Mouse (Mus musculus): ENCODE data around the gene Tmc6. TPM values are rescaled to one million over a fixed set of nuclear protein-coding genes. Genes with fewer than 3 reads are reported as not detected.

Gene Tmc6
- 36.2 and 37.5 TPM in 2 replicates for polyA plus RNA-seq (2015; fragmentation: Nextera tagmentation; extraction: Ambion mirVana)

DNA sequence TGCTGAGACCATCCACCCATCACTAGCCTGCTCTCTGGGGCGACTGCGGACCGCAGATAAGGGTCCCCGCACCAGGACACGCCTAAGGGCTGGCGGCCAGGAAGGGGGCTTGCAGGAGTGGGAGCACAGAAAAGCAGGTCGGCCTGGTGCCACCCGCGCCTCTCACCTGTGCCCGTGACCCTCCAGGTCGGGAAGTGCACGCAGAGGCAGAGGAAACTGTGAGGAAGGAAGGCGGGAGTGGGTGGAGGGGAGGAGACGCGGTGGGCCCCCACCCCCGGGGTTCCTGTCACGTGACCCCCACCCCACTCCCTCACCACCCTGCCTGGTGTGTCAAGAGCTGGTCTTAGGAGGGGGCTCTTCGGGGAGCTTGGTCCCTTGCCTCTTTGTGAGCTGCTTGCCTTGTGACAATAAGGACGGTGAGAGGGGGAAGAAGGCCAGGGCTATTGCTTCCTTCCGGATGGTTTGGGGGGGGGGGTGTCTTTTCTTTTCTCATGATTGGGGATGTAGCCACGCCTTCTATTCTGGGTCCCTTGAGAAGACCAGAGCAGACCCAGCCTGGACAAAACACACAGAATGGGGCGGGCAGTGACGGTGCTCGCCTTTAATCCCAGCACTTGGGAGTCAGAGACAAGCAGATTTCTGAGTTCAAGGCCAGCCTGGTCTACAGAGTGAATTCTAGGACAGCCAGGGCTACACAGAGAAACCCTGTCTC lies at the start of gene Tmc6, which contains the start of gene Tmc8:
Tmc6 (minus strand) TSS at position 206 of the 712 bp plus-strand sequence.
Tmc8 (plus strand) TSS at position 84 of the 712 bp plus-strand sequence.
- peak within 1 kb of the TSS; percentile 97 for H3K27ac ChIP-seq
- 40% methylated on average over 24 of the region's 24 CpGs for WGBS
- peaks cover 69% of the 10 kb centered on the region for H3K4me1 ChIP-seq
- peak; percentile 22; the same call in 1 of the 2 replicates for ATAC-seq (replicated peaks; ENCODE audit: low FRiP score)
- peaks cover 11% of the 10 kb centered on the region; the same call in 1 of the 2 replicates for H3K36me3 ChIP-seq
- peak within 1 kb of the TSS; percentile 99 for H3K4me2 ChIP-seq
- no peaks in the 10 kb centered on the region for H3K9me3 ChIP-seq (replicated peaks)
- H3K27me3 ChIP-seq = peaks cover 6% of the 10 kb centered on the region; the same call in 1 of the 2 replicates
- peak within 1 kb of the TSS; percentile 27; the same call in 1 of the 2 replicates for H3K9ac ChIP-seq
- peak within 1 kb of the TSS; percentile 61 for H3K4me3 ChIP-seq (replicated peaks)

DNA sequence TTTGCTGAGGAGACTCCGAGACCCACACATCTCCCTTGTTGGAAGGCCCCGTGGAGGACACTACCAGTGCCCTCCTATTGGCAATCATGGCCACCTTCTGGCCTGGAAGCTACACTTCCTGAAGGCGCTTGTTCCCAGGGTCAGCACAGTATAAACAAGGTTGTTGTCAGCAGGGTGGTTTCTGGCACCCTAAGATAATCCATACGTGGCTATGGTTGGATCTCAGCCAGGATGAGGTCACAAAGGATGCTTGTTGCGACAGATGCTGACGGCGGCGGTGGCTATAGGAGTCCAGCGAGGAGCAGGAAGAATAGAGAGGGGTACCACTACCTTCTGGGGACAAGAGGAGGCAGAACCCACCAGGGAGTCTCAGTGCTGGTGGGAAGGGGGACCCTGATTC lies 48.4 kb upstream of the Tmc6 start:
- Histone ChIP-seq H3K27ac (peak overlapping the region; percentile 79), H3K9me3 (replicated peaks) (no peaks in the 10 kb centered on the region), H3K4me3 (replicated peaks) (no peak overlapping the region), H3K36me3 (no peaks in the 10 kb centered on the region), H3K27me3 (no peaks in the 10 kb centered on the region), H3K9ac (no peak overlapping the region), H3K4me1 (peaks cover 65% of the 10 kb centered on the region), H3K4me2 (no peak overlapping the region)
- 68% methylated on average over 9 of the region's 9 CpGs for WGBS
- ATAC-seq (replicated peaks; ENCODE audit: low FRiP score) = no peak

DNA sequence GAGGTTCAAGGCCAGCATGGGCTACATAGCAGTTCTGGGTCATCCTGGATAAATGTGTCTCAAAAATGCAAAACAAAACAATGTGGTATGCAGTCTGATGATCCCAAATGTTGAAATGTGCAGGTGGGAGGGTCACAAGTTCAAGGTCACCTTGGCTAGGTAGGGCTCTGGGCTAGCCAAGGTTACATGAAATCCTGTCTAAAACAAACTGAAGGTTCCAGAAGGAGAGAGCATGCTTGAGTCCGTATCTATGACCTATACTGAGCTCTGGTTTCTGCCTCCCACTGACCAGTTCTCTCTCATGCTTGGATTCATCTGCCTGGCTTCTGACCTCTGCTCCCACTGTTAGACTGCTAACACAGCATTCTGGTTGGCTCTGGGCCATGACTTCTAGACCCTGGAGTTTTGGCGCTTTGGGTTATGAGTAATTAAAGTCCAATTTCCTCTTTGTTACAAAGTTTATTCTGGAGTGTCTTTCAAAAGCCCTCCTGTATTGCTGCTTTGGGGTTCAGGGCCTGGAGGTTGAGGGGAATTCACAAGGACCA lies 47.7 kb upstream of the Tmc6 start:
- 26% methylated on average over 2 of the region's 2 CpGs for WGBS
- no peak overlapping the region for H3K9ac ChIP-seq
- H3K36me3 ChIP-seq = no peaks in the 10 kb centered on the region
- H3K27me3 ChIP-seq = no peaks in the 10 kb centered on the region
- no peak overlapping the region for H3K4me3 ChIP-seq (replicated peaks)
- no peaks in the 10 kb centered on the region for H3K9me3 ChIP-seq (replicated peaks)
- peak overlapping the region; percentile 79 for H3K27ac ChIP-seq
- H3K4me1 ChIP-seq = peaks cover 72% of the 10 kb centered on the region
- ATAC-seq (replicated peaks; ENCODE audit: low FRiP score) = no peak
- H3K4me2 ChIP-seq = no peak overlapping the region

DNA sequence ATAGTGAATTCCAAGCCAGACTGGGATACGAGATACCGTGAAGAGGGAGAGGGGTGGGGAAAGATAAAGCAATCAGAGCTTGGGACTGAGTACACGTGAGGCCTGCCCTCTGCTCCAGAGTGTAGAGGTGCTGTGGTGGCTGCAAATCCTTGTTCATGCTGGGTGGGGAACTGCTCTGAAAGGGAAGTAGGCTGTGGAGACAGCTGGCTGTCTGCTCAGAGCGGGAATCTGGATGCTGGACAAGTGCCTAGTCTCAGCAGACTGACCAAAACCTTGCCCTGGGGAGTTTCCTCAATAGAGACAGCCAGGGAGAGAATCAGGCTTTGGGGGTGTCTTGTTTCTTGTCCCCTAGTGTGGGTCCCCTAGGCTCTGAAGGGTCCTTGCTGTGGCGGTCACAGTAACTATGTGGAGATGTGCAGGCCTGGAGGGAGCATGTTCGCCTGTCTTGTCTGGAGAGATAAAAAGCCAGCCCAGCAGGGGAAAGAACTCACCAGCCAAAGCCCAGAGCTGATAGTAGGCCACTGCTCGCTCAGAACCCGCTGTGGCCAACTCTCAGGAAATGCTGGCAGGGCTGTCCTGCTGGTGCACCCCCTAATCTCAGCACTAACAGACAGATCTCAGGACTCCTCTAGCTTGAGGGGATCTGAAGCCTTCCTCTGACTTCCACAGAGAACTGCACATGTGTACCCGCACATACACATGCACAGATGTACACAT lies 47.0 kb upstream of the Tmc6 start:
- Histone ChIP-seq H3K36me3 (no peaks in the 10 kb centered on the region), H3K4me3 (replicated peaks) (no peak overlapping the region), H3K27ac (peak overlapping the region; percentile 79), H3K27me3 (no peaks in the 10 kb centered on the region), H3K4me1 (peaks cover 77% of the 10 kb centered on the region), H3K9ac (no peak overlapping the region), H3K9me3 (replicated peaks) (no peaks in the 10 kb centered on the region), H3K4me2 (no peak overlapping the region)
- WGBS = 54% methylated on average over 9 of the region's 9 CpGs
- ATAC-seq (replicated peaks; ENCODE audit: low FRiP score) = no peak

DNA sequence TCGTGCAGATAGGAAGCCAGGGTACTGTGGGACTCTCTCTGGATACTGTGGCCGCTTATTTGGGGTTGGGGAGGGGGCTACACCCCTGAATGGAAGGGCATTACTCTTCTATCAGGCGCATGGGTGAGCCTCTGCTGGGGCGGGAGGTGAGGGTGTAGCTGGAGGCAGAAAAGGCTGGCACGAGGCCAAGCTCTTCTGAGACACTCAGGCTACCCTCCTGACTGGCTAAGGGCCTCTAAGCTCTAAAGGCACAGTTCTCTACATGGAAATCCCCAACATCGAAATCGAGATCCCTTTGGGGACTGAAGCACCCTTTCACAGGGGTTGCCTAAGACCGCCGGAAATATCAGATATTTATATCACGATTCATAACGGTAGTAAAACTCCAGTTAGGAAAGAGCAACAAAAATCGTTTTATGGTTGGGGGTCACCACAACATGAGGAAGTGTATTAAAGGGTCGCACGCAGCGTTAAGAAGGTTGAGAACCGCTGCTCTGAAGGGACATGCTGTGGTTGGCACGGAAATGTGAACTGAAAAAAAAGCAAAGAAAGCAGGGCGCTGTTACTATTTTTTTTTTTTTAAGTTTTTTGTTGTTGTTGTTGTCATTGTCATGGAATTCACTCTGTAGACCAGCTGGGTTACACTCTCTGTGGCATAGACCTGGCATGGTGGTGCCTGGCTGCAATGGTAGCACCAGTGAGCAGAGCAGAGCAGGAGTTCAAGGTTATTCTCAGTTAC lies 46.3 kb upstream of the Tmc6 start:
- Histone ChIP-seq H3K27ac (peak overlapping the region; percentile 79), H3K4me3 (replicated peaks) (no peak overlapping the region), H3K4me2 (no peak overlapping the region), H3K9ac (no peak overlapping the region), H3K4me1 (peaks cover 85% of the 10 kb centered on the region), H3K9me3 (replicated peaks) (no peaks in the 10 kb centered on the region), H3K36me3 (peaks cover 2% of the 10 kb centered on the region), H3K27me3 (no peaks in the 10 kb centered on the region)
- ATAC-seq (replicated peaks; ENCODE audit: low FRiP score) = no peak
- WGBS = 75% methylated on average over 18 of the region's 18 CpGs

DNA sequence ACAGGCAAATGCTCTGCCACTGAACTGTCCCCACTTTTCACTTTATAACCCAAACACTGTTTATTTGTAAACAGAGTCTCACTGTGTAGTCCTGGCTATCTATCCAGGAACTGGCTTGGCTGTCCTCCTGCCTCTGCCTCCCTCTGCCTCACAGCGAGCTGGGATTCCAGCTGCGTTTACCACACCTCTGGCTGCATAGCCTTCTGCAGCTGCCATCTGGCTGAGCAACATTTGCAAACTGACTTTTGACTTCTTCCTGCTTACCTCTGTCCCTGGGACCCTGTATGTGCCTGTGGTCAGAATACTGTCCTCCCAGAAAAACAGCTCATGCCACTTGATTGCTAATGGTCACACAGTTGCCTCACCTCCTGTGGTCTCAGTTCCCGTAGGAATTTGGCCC lies 45.4 kb upstream of the Tmc6 start:
- no peak overlapping the region for H3K27ac ChIP-seq
- H3K4me3 ChIP-seq (replicated peaks) = no peak overlapping the region
- H3K4me1 ChIP-seq = peaks cover 91% of the 10 kb centered on the region
- no peaks in the 10 kb centered on the region for H3K9me3 ChIP-seq (replicated peaks)
- H3K4me2 ChIP-seq = no peak overlapping the region
- ATAC-seq (replicated peaks; ENCODE audit: low FRiP score) = no peak
- 48% methylated on average over 3 of the region's 3 CpGs for WGBS
- no peak overlapping the region for H3K9ac ChIP-seq
- H3K27me3 ChIP-seq = no peaks in the 10 kb centered on the region
- peaks cover 12% of the 10 kb centered on the region for H3K36me3 ChIP-seq

DNA sequence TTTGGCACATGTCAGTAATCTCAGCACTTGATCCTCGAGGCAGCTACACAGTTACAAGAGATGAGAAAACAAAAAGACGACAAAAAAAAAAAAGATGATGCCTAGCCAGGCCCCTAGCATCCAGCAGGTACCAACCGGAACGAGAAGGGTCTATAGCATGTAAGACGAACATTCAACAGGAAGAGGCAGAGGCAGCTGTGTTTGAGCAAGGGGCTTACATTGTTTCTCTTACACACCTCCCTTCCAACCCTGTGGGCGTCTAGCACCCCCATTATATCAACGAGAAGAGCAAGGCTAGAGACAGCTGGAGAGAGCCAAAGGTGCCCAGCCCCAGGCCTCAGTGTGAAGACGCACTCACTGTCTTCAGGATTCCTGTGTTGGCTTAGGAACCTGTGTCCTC lies 44.9 kb upstream of the Tmc6 start:
- Histone ChIP-seq H3K4me3 (replicated peaks) (no peak overlapping the region), H3K27me3 (no peaks in the 10 kb centered on the region), H3K4me1 (peaks cover 91% of the 10 kb centered on the region), H3K4me2 (peak overlapping the region; percentile 94), H3K9me3 (replicated peaks) (no peaks in the 10 kb centered on the region), H3K36me3 (peaks cover 16% of the 10 kb centered on the region), H3K9ac (no peak overlapping the region), H3K27ac (peak overlapping the region; percentile 93; the same call in 1 of the 2 replicates)
- no peak for ATAC-seq (replicated peaks; ENCODE audit: low FRiP score)
- WGBS = 59% methylated on average over 8 of the region's 8 CpGs

DNA sequence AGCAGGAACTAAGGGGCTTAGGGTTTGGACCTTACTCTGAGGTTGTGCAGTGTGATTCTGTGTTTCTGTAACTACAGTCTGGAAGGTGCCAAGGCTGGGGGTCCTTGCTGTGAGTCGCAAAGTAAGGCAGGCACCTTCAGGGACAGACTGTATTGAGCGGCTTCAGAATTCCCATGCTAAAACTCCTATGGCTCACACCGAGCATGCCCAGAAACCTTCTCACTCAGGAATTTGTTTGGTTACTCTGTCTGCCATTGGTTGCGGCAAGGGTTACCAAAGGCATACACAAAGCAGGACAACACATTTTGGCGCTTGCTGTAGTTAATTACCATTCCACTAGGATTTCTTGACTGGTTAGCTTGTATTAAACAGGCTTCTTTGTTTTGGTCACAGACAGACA lies 44.2 kb upstream of the Tmc6 start:
- Histone ChIP-seq H3K9ac (peak overlapping the region; percentile 81), H3K9me3 (replicated peaks) (no peaks in the 10 kb centered on the region), H3K4me2 (peak overlapping the region; percentile 94), H3K4me1 (peaks cover 90% of the 10 kb centered on the region), H3K27me3 (no peaks in the 10 kb centered on the region), H3K4me3 (replicated peaks) (peak overlapping the region; percentile 69), H3K36me3 (peaks cover 24% of the 10 kb centered on the region), H3K27ac (peak overlapping the region; percentile 93)
- WGBS = 8% methylated on average over 5 of the region's 5 CpGs
- ATAC-seq (replicated peaks; ENCODE audit: low FRiP score) = peak; percentile 16; the same call in 1 of the 2 replicates

DNA sequence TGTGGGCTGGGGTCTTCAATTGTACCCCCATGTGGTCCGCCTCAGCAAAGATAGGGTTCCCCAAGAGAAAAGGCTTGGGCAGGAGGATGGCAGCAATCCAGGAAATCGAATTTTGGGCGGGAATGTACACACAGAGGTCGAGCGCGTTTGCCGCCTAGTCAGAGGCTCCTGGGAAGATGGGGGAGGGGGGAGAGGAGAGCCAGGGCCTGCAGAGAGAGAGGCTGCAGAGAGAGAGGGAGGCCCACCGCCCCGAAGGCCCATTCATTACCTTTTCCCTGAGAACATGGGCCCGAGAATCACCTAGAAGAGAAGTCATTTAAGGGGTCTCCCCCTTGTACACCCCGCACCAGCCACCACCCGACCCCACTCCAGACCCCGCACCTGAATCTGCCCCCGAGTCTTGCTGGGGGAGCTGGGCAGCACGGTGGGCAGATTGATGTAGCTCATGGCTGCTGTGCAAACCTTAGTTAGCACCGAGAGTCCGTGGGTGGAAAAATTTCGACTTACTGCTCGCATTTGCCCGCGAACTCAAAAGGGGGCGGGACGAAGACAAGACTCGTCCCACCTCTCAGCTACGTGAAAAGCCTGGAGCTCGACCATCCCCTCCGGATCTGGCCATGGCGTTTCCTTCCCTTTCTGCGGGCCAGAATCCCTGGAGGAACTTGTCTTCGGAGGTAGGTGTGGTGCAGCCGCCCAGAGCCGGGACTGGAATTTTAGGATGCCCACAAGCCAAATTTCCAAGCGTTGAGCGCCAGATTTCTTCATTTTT lies 43.5 kb upstream of the Tmc6 start, which contains the start of the genes Afmid and Tk1:
Afmid (plus strand) TSS at position 592 of the 769 bp plus-strand sequence.
Tk1 (minus strand) TSS at position 760 of the 769 bp plus-strand sequence.
- no peaks in the 10 kb centered on the region for H3K27me3 ChIP-seq
- peak within 1 kb of the TSS; percentile 69 for H3K4me3 ChIP-seq (replicated peaks)
- H3K4me2 ChIP-seq = peak within 1 kb of the TSS; percentile 94
- peak within 1 kb of the TSS; percentile 93 for H3K27ac ChIP-seq
- H3K4me1 ChIP-seq = peaks cover 85% of the 10 kb centered on the region
- H3K9ac ChIP-seq = peak within 1 kb of the TSS; percentile 81
- under 1% methylated on average over 34 of the region's 34 CpGs for WGBS
- H3K9me3 ChIP-seq (replicated peaks) = no peaks in the 10 kb centered on the region
- peak; percentile 71 for ATAC-seq (replicated peaks; ENCODE audit: low FRiP score)
- H3K36me3 ChIP-seq = peaks cover 30% of the 10 kb centered on the region

DNA sequence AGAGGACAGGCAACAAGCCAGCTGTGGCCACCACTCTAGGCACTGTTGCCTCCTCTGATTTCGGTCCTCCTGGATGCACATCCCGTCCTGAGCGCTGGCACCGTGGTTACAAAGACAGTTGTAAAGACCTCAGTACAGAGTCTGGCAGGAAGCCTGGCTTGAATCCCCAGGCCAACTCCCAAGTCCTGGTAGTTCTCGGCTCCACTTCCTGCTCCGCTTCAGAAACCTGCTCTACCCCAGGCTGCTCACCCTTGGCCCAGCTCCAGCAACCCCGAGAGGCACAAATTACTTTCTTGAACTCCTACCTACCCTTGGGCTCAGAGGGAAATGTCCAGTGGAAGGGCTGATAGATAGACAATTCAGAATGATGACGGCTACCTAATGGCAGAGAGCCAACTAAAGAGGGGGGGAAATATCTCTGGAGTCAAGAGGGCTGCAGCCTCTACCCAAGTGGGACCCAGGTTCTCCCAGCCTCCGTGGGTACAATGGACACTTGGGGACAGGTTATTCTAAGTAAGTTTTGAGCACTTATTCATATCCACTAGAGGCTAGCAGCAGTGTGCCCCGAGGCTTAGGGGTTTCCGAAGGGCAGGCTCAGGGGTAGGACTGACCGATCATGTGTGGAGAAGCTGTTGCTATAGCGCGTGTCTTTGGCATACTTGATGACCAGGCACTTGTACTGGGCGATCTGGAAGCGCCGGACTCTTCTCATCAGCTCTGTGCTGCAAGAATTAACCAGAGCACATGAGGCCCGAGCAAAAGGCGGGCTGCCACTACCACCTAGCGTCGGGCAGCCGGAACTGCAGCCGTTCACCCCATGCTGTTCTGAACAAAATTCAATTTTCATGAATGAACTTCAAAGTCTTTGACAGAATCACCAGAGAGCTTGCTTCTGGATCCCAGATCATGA lies 42.3 kb upstream of the Tmc6 start:
- peaks cover 42% of the 10 kb centered on the region for H3K36me3 ChIP-seq
- no peaks in the 10 kb centered on the region for H3K9me3 ChIP-seq (replicated peaks)
- H3K4me1 ChIP-seq = peaks cover 73% of the 10 kb centered on the region
- peak overlapping the region; percentile 94 for H3K4me2 ChIP-seq
- WGBS = 17% methylated on average over 23 of the region's 23 CpGs
- peak overlapping the region; percentile 69 for H3K4me3 ChIP-seq (replicated peaks)
- ATAC-seq (replicated peaks; ENCODE audit: low FRiP score) = peak; percentile 82
- H3K27ac ChIP-seq = peak overlapping the region; percentile 93
- H3K9ac ChIP-seq = peak overlapping the region; percentile 81
- no peaks in the 10 kb centered on the region for H3K27me3 ChIP-seq
